Comparison of ENCODE assay signal across 13 mouse cellular contexts in genomic region chr6:28618299-28618698, GRCm38 (mm10).
DNase-seq lines count a peak whose midpoint lies in the region; ATAC-seq and TF ChIP-seq lines count a peak whose summit lies in the region.
"Had no signal": no experiment of that assay in that cellular context is flagged by ENCODE, and none has a peak within 500 bp of the region (broad histone marks: within the 10 kb centered on the region; RNA-seq: fewer than 3 reads in every experiment).

No protein-coding gene starts in this region.

- no peaks in the 10 kb centered on the region for H3K27me3 ChIP-seq in heart, embryonic 16.5 days (ENCODE audit: control insufficient read depth, insufficient read depth, low read length)
- H3K27me3 ChIP-seq in lung, embryonic 15.5 days = no peaks in the 10 kb centered on the region
- no peaks in the 10 kb centered on the region for H3K27me3 ChIP-seq in forebrain, embryonic 11.5 days (ENCODE audit: control insufficient read depth, insufficient read depth, low read length)
- H3K27me3 ChIP-seq in forebrain, postnatal 0 days (ENCODE audit: insufficient read depth, low read length) = no peaks in the 10 kb centered on the region
- H3K27me3 ChIP-seq: CH12.LX; hindbrain, embryonic 12.5 days; Patski had no signal

- TF ChIP-seq CTCF in forebrain, postnatal 0 days (IDR thresholded peaks at IDR 0.05; ENCODE audit: low read depth) = no peak

- no peak overlapping the region for H3K9ac ChIP-seq in heart, embryonic 16.5 days (ENCODE audit: low read length)
- H3K9ac ChIP-seq in lung, embryonic 15.5 days = no peak overlapping the region
- no peak overlapping the region for H3K9ac ChIP-seq in forebrain, embryonic 11.5 days (ENCODE audit: low read length)
- no peak overlapping the region for H3K9ac ChIP-seq in forebrain, postnatal 0 days
- H3K9ac ChIP-seq: hindbrain, embryonic 12.5 days; liver, embryonic 14.5 days had no signal

- intact Hi-C loops in heart, postnatal 25 days (cut with DNase I) = no loop called here

- no peak overlapping the region for H3K4me3 ChIP-seq in heart, embryonic 16.5 days (ENCODE audit: low read length)
- H3K4me3 ChIP-seq in lung, embryonic 15.5 days = no peak overlapping the region
- no peak overlapping the region for H3K4me3 ChIP-seq in forebrain, embryonic 11.5 days (ENCODE audit: low read depth, low read length)
- no peak overlapping the region for H3K4me3 ChIP-seq in forebrain, postnatal 0 days (ENCODE audit: low read depth, low read length)
- H3K4me3 ChIP-seq: embryonic facial prominence, embryonic 10.5 days; hindbrain, embryonic 12.5 days had no signal

- ATAC-seq in heart, embryonic 16.5 days (replicated peaks; ENCODE audit: extremely low read depth, insufficient read depth, low FRiP score) = no peak
- no peak for ATAC-seq in lung, embryonic 15.5 days (ENCODE audit: borderline replicate concordance, extremely low read depth, low FRiP score, low TSS enrichment)
- ATAC-seq in forebrain, embryonic 11.5 days (replicated peaks; ENCODE audit: low FRiP score) = peak; percentile 70; the same call in 1 of the 2 replicates
- no peak; the same call in 1 of the 2 replicates for ATAC-seq in forebrain, postnatal 0 days
- ATAC-seq: Patski had no signal

- H3K9me3 ChIP-seq in heart, embryonic 16.5 days (replicated peaks; ENCODE audit: control insufficient read depth, low read length) = no peaks in the 10 kb centered on the region
- no peaks in the 10 kb centered on the region for H3K9me3 ChIP-seq in lung, embryonic 15.5 days
- H3K9me3 ChIP-seq in forebrain, embryonic 11.5 days (ENCODE audit: control insufficient read depth, low read length) = no peaks in the 10 kb centered on the region
- H3K9me3 ChIP-seq in forebrain, postnatal 0 days (ENCODE audit: low read length) = no peaks in the 10 kb centered on the region
- H3K9me3 ChIP-seq: embryonic facial prominence, embryonic 10.5 days; hindbrain, embryonic 12.5 days had no signal

- DNase-seq in heart, postnatal 25 days (ENCODE audit: low spot score) = no peak
- DNase-seq in lung, postnatal 10 days = no peak
- no peak for DNase-seq in forebrain, embryonic 11.5 days (ENCODE audit: low spot score)
- DNase-seq in forebrain, postnatal 0 days = peak; percentile 33
- DNase-seq in cerebellum, adult 9-10 months = no peak
- no peak for DNase-seq in right cerebral cortex, postnatal 4 days

- peaks cover 42% of the 10 kb centered on the region for H3K4me1 ChIP-seq in heart, embryonic 16.5 days (ENCODE audit: control insufficient read depth, insufficient read depth, low read length)
- H3K4me1 ChIP-seq in lung, embryonic 15.5 days = peaks cover 17% of the 10 kb centered on the region
- peaks cover 12% of the 10 kb centered on the region; the same call in 1 of the 2 replicates for H3K4me1 ChIP-seq in forebrain, embryonic 11.5 days (replicated peaks; ENCODE audit: control insufficient read depth, insufficient read depth, low read length)
- peaks cover 11% of the 10 kb centered on the region for H3K4me1 ChIP-seq in forebrain, postnatal 0 days (ENCODE audit: insufficient read depth)

- peak overlapping the region; percentile 76 for H3K27ac ChIP-seq in heart, embryonic 16.5 days (ENCODE audit: low read length)
- H3K27ac ChIP-seq in lung, embryonic 15.5 days = peak overlapping the region; percentile 37; the same call in 1 of the 2 replicates
- H3K27ac ChIP-seq in forebrain, embryonic 11.5 days (ENCODE audit: low read depth, low read length) = no peak overlapping the region
- H3K27ac ChIP-seq in forebrain, postnatal 0 days (ENCODE audit: low read depth, low read length) = no peak overlapping the region
- H3K27ac ChIP-seq: embryonic facial prominence, embryonic 10.5 days; hindbrain, embryonic 12.5 days; liver, embryonic 14.5 days had no signal

- 50% methylated on average over 3 of the region's 3 CpGs for WGBS in heart, embryonic 16.5 days
- 46% methylated on average over 3 of the region's 3 CpGs for WGBS in lung, embryonic 15.5 days
- WGBS in forebrain, embryonic 11.5 days = 33% methylated on average over 3 of the region's 3 CpGs
- WGBS in forebrain, postnatal 0 days = 13% methylated on average over 3 of the region's 3 CpGs

- H3K36me3 ChIP-seq in heart, embryonic 16.5 days (ENCODE audit: control insufficient read depth, insufficient read depth) = no peaks in the 10 kb centered on the region
- H3K36me3 ChIP-seq in lung, embryonic 15.5 days = no peaks in the 10 kb centered on the region
- H3K36me3 ChIP-seq in forebrain, embryonic 11.5 days (ENCODE audit: control insufficient read depth, insufficient read depth, low read length) = no peaks in the 10 kb centered on the region
- H3K36me3 ChIP-seq in forebrain, postnatal 0 days (ENCODE audit: insufficient read depth) = no peaks in the 10 kb centered on the region
- H3K36me3 ChIP-seq: embryonic facial prominence, embryonic 10.5 days; hindbrain, embryonic 12.5 days had no signal

- H3K4me2 ChIP-seq in heart, embryonic 16.5 days (ENCODE audit: low read depth, low read length) = peak overlapping the region; percentile 22; the same call in 1 of the 2 replicates
- peak overlapping the region; percentile 1; the same call in 1 of the 2 replicates for H3K4me2 ChIP-seq in lung, embryonic 15.5 days
- H3K4me2 ChIP-seq in forebrain, embryonic 11.5 days (ENCODE audit: low read depth, low read length, severe bottlenecking) = no peak overlapping the region
- no peak overlapping the region for H3K4me2 ChIP-seq in forebrain, postnatal 0 days (ENCODE audit: low read depth)
- H3K4me2 ChIP-seq: hindbrain, embryonic 12.5 days had no signal

Comparison
In these comparisons a context has a peak if more than half of its experiments do, and no peak if none do; other contexts are left out.
1. H3K27ac ChIP-seq: peak in heart, embryonic 16.5 days (single experiment) and lung, embryonic 15.5 days (single experiment); none in forebrain, embryonic 11.5 days (single experiment) and forebrain, postnatal 0 days (single experiment).
2. H3K4me2 ChIP-seq: peak in heart, embryonic 16.5 days (single experiment) and lung, embryonic 15.5 days (single experiment); none in forebrain, embryonic 11.5 days (single experiment) and forebrain, postnatal 0 days (single experiment).